Mouse (Mus musculus): Measurements from ENCODE around the gene 6430571L13Rik. TPM values are rescaled to one million over a fixed set of nuclear protein-coding genes. Genes with fewer than 3 reads are reported as not detected.

Gene 6430571L13Rik
- polyA plus RNA-seq, 1 experiment from 2014 or later, result 2.0 TPM

DNA sequence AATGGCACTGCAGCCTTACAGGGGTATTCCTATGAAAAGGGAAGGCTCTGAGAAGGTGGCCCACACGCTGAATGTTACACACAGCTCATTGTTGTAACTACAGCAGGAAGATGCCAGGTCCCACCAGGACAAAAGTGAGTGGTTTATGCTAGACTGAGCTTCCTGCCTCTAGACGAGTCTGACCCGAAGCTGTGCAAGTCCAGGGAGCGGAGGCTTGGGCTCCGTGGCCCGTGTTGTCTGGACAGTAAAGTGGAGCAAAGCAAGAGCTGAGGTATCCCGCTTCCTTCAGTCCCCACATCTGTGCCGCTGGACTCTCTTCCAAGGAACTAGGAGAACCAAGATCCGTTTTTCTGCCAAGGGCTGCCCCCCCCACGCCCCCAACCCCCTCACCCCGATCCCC lies 58.6 kb downstream of the 6430571L13Rik start:
- ATAC-seq (ENCODE audit: low FRiP score) (no peak), DNase-seq (ENCODE audit: low spot score, missing footprints) (peak; percentile 87)
- Histone ChIP-seq H3K9me3 (ENCODE audit: control insufficient read depth, low read length) (no peaks in the 10 kb centered on the region), H3K4me3 (ENCODE audit: low read depth, low read length) (peak overlapping the region; percentile 82; the same call in 1 of the 2 replicates), H3K4me1 (ENCODE audit: control insufficient read depth, insufficient read depth, low read length) (peaks cover 16% of the 10 kb centered on the region), H3K36me3 (ENCODE audit: control insufficient read depth, insufficient read depth, low read length) (no peaks in the 10 kb centered on the region), H3K27me3 (ENCODE audit: control insufficient read depth, insufficient read depth, low read length) (peaks cover 25% of the 10 kb centered on the region), H3K4me2 (peak overlapping the region; percentile 99), H3K27ac (ENCODE audit: low read depth, low read length) (no peak overlapping the region), H3K9ac (ENCODE audit: low read length) (peak overlapping the region; percentile 85; the same call in 1 of the 2 replicates)
- 19% methylated on average over 11 of the region's 11 CpGs for WGBS

DNA sequence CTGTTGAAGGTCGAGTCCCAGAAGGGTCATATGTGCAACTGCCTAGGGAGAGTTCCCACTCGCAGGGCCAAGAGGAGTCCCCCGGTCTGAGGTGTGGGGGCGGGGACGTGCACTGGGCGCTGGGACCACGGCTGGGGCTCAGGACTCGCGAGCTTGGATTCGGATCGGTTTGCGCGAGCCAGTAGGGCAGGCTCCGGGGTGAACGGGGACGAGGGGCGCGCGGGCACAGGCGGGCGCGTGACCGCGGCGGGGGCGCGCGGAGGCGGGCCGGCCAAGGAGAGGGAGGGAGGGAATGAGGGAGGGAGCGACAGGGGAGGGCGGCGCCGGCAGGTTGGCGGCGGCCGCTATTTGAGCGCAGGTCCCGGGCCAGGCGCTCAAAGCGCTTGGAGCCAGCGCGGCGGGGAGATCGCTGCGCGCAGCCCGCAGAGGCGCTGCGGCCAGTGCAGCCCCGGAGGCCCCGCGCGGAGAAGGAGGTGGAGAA lies 59.1 kb downstream of the 6430571L13Rik start, which contains the start of gene Cacna2d2:
Gene Cacna2d2, plus strand, starts transcription at position 122 of the 481 bp plus-strand sequence.
- WGBS, result under 1% methylated on average over 24 of the region's 54 CpGs
- peaks cover 16% of the 10 kb centered on the region for H3K4me1 ChIP-seq (ENCODE audit: control insufficient read depth, insufficient read depth, low read length)
- H3K36me3 ChIP-seq (ENCODE audit: control insufficient read depth, insufficient read depth, low read length), result no peaks in the 10 kb centered on the region
- no peaks in the 10 kb centered on the region for H3K9me3 ChIP-seq (ENCODE audit: control insufficient read depth, low read length)
- peak within 1 kb of the TSS; percentile 99 for H3K4me2 ChIP-seq
- H3K27ac ChIP-seq (ENCODE audit: low read depth, low read length), result peak within 1 kb of the TSS; percentile 32; the same call in 1 of the 2 replicates
- H3K9ac ChIP-seq (ENCODE audit: low read length), result peak within 1 kb of the TSS; percentile 85
- DNase-seq (ENCODE audit: low spot score, missing footprints), result peak; percentile 99
- peak; percentile 85 for ATAC-seq (ENCODE audit: low FRiP score)
- peaks cover 27% of the 10 kb centered on the region for H3K27me3 ChIP-seq (ENCODE audit: control insufficient read depth, insufficient read depth, low read length)
- H3K4me3 ChIP-seq (ENCODE audit: low read depth, low read length), result peak within 1 kb of the TSS; percentile 82

DNA sequence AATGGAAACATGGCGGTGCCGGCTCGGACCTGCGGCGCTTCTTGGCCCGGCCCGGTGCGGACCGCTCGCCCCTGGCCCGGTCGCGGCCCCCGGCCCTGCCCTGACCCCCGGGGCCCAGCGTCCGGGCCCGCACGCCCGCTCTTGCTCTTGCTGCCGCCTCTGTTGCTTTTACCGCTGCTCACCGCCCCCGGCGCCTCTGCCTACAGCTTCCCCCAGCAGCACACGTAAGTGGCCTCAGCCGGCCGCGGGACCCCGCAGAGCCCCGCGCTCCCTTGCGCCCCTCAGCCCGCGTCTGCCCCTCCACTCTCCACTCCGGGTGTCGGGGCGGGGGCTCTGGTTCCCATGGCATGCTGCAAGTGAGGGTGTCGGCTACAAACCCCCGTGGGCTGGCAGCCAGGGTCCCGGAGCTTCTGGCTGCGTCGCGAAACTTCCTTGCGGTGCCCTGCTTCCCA lies 59.7 kb downstream of the 6430571L13Rik start:
- Histone ChIP-seq H3K4me3 (ENCODE audit: low read depth, low read length) (peak overlapping the region; percentile 82), H3K27me3 (ENCODE audit: control insufficient read depth, insufficient read depth, low read length) (peaks cover 28% of the 10 kb centered on the region), H3K9me3 (ENCODE audit: control insufficient read depth, low read length) (no peaks in the 10 kb centered on the region), H3K36me3 (ENCODE audit: control insufficient read depth, insufficient read depth, low read length) (no peaks in the 10 kb centered on the region), H3K27ac (ENCODE audit: low read depth, low read length) (peak overlapping the region; percentile 32; the same call in 1 of the 2 replicates), H3K9ac (ENCODE audit: low read length) (peak overlapping the region; percentile 85), H3K4me2 (peak overlapping the region; percentile 99), H3K4me1 (ENCODE audit: control insufficient read depth, insufficient read depth, low read length) (peaks cover 16% of the 10 kb centered on the region)
- WGBS, result under 1% methylated on average over 33 of the region's 45 CpGs
- peak; percentile 91 for DNase-seq (ENCODE audit: low spot score, missing footprints)
- peak; percentile 69 for ATAC-seq (ENCODE audit: low FRiP score)

DNA sequence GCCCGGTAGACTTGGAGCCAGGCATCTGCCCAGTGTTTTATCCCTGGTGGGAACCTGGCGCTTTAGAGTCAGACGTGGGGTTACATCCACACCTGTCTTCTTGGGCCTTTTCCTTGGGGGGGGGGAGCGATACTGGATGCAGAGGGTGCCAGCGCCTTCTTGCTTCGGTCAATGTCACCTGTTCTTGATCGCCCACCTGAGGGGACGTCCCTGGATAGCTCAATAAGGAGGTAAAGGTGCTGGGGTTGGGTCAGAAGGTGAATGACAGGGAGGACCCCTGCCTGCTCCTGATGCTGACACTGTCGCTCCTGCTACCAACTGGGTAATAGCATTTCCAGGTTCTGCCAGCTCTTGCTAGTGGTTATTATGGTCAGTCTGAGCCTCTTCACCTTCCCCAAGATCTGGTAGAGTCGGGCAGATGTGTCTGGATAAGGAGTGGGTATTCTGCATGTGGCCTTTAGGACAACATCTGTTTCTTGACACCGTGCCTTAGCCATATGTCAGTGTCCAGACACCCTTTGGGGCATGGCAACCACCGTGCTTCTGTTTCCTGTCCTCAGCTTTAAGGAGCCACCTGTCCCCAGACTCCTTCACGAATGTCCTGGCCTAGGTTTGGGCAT lies 60.4 kb downstream of the 6430571L13Rik start:
- peaks cover 16% of the 10 kb centered on the region for H3K4me1 ChIP-seq (ENCODE audit: control insufficient read depth, insufficient read depth, low read length)
- H3K36me3 ChIP-seq (ENCODE audit: control insufficient read depth, insufficient read depth, low read length), result no peaks in the 10 kb centered on the region
- ATAC-seq (ENCODE audit: low FRiP score) (no peak), DNase-seq (ENCODE audit: low spot score, missing footprints) (peak; percentile 88)
- H3K27ac ChIP-seq (ENCODE audit: low read depth, low read length), result no peak overlapping the region
- peaks cover 28% of the 10 kb centered on the region for H3K27me3 ChIP-seq (ENCODE audit: control insufficient read depth, insufficient read depth, low read length)
- no peaks in the 10 kb centered on the region for H3K9me3 ChIP-seq (ENCODE audit: control insufficient read depth, low read length)
- H3K4me3 ChIP-seq (ENCODE audit: low read depth, low read length), result peak overlapping the region; percentile 82
- peak overlapping the region; percentile 85 for H3K9ac ChIP-seq (ENCODE audit: low read length)
- 20% methylated on average over 13 of the region's 13 CpGs for WGBS
- peak overlapping the region; percentile 99 for H3K4me2 ChIP-seq

Other genes starting within 250 kb of the 6430571L13Rik start
- gene Dock3, start 108.7 kb upstream of the 6430571L13Rik start, polyA plus RNA-seq (2014; fragmentation: Nextera tagmentation; extraction: Ambion mirVana), result 7.0 and 9.3 TPM in 2 replicates
- 2.5 and 2.7 TPM in 2 replicates for gene Mapkapk3, start 50.7 kb upstream of the 6430571L13Rik start, polyA plus RNA-seq (2014; fragmentation: Nextera tagmentation; extraction: Ambion mirVana)
- 4.0 and 4.2 TPM in 2 replicates for gene Cish, start 44.6 kb upstream of the 6430571L13Rik start, polyA plus RNA-seq (2014; fragmentation: Nextera tagmentation; extraction: Ambion mirVana)
- gene Hemk1, start 2.3 kb upstream of the 6430571L13Rik start, polyA plus RNA-seq (2014; fragmentation: Nextera tagmentation; extraction: Ambion mirVana), result 9.9 and 10.7 TPM in 2 replicates
- gene Cacna2d2, start 59.0 kb downstream of the 6430571L13Rik start, polyA plus RNA-seq (2014; fragmentation: Nextera tagmentation; extraction: Ambion mirVana), result 1.3 and 1.7 TPM in 2 replicates
- gene Tmem115, start 193.3 kb downstream of the 6430571L13Rik start, polyA plus RNA-seq (2014; fragmentation: Nextera tagmentation; extraction: Ambion mirVana), result 40.9 and 44.6 TPM in 2 replicates
- gene Cyb561d2, start 201.6 kb downstream of the 6430571L13Rik start, polyA plus RNA-seq (2014; fragmentation: Nextera tagmentation; extraction: Ambion mirVana), result 18.3 and 18.9 TPM in 2 replicates
- gene Nprl2, start 201.6 kb downstream of the 6430571L13Rik start, polyA plus RNA-seq (2014; fragmentation: Nextera tagmentation; extraction: Ambion mirVana), result 39.1 and 43.3 TPM in 2 replicates
- gene Zmynd10, start 206.7 kb downstream of the 6430571L13Rik start, polyA plus RNA-seq (2014; fragmentation: Nextera tagmentation; extraction: Ambion mirVana), result 0.33 and 0.49 TPM in 2 replicates
- 40.5 and 44.0 TPM in 2 replicates for gene Rassf1, start 211.0 kb downstream of the 6430571L13Rik start, polyA plus RNA-seq (2014; fragmentation: Nextera tagmentation; extraction: Ambion mirVana)
- gene Tusc2, start 222.7 kb downstream of the 6430571L13Rik start, polyA plus RNA-seq (2014; fragmentation: Nextera tagmentation; extraction: Ambion mirVana), result 94.5 and 94.6 TPM in 2 replicates
- gene Hyal2, start 227.3 kb downstream of the 6430571L13Rik start, polyA plus RNA-seq (2014; fragmentation: Nextera tagmentation; extraction: Ambion mirVana), result 129 and 132 TPM in 2 replicates
- gene Hyal1, start 236.3 kb downstream of the 6430571L13Rik start, polyA plus RNA-seq (2014; fragmentation: Nextera tagmentation; extraction: Ambion mirVana), result 3.9 and 4.8 TPM in 2 replicates
- gene Naa80, start 238.3 kb downstream of the 6430571L13Rik start, polyA plus RNA-seq (2014; fragmentation: Nextera tagmentation; extraction: Ambion mirVana), result 8.4 and 11.1 TPM in 2 replicates
- 0.33 and 0.47 TPM in 2 replicates for gene Hyal3, start 240.2 kb downstream of the 6430571L13Rik start, polyA plus RNA-seq (2014; fragmentation: Nextera tagmentation; extraction: Ambion mirVana)
- 24.2 and 28.2 TPM in 2 replicates for gene Ifrd2, start 247.0 kb downstream of the 6430571L13Rik start, polyA plus RNA-seq (2014; fragmentation: Nextera tagmentation; extraction: Ambion mirVana)